Mouse (Mus musculus) kidney, adult 18-20 months (tissue): ENCODE data around the gene Alg9.

Experiments used
- DNase-seq: peaks from one replicate; pipeline ENCODE4 v3.0.0; 2021

Gene Alg9

GRCm38 (mm10) chr9:50889964-50890363 lies 115.1 kb downstream of the Alg9 start:
- no peak for DNase-seq

- no peak for DNase-seq
Observed at GRCm38 (mm10) chr9:50890494-50891090, 115.8 kb downstream of the Alg9 start.
